Mouse (Mus musculus) heart, embryonic 14.5 days (tissue): ENCODE data around the gene Sept9. TPM values are rescaled to one million over a fixed set of nuclear protein-coding genes. Genes with fewer than 3 reads are reported as not detected.

Experiments
- ATAC-seq: fragments of 200-750 bp; cut with Nextera tagmentation; 2 replicates; pipeline ENCODE4 v1.8.0; 2017; ENCODE audit warnings: low read depth, moderate TSS enrichment; ENCODE audit not compliant: insufficient number of reproducible peaks, insufficient read depth, low FRiP score
- H3K27ac ChIP-seq, 2 experiments: fragments of 200-500 bp in 1 of 2; fragments of 300-500 bp in 1 of 2; sonication (generic) in 1 of 2; replicated peaks in 1 of 2; 2 replicates each; pipeline ENCODE4 v1.5.1; 2012 to 2014; ENCODE audit warnings: low read depth in 2 of 2, low read length in 2 of 2, control low read depth in 1 of 2, mild to moderate bottlenecking in 1 of 2, mixed read lengths in 1 of 2; ENCODE audit not compliant: control insufficient read depth in 1 of 2, insufficient read depth in 1 of 2
- H3K27me3 ChIP-seq: fragments of 300-500 bp; sonication (generic); 2 replicates; pipeline ENCODE4 v1.6.1; 2014; ENCODE audit warnings: mild to moderate bottlenecking, low read length, control low read depth; ENCODE audit not compliant: control insufficient read depth, insufficient read depth
- H3K36me3 ChIP-seq: fragments of 300-500 bp; sonication (generic); 2 replicates; pipeline ENCODE4 v1.6.1; 2014; ENCODE audit warnings: mild to moderate bottlenecking, control low read depth, low read length, mixed read lengths; ENCODE audit not compliant: control insufficient read depth, insufficient read depth
- H3K4me1 ChIP-seq, 2 experiments: fragments of 200-500 bp in 1 of 2; fragments of 300-500 bp in 1 of 2; sonication (generic) in 1 of 2; 2 replicates each; pipeline ENCODE4 v1.6.1; 2012 to 2014; ENCODE audit warnings: low read length in 2 of 2, control low read depth in 1 of 2, mixed read lengths in 1 of 2; ENCODE audit not compliant: control insufficient read depth in 2 of 2, insufficient read depth in 2 of 2
- H3K4me2 ChIP-seq: fragments of 300-500 bp; sonication (generic); 2 replicates; pipeline ENCODE4 v1.6.1; 2014; ENCODE audit warnings: mild to moderate bottlenecking, low read length
- H3K4me3 ChIP-seq, 2 experiments: fragments of 200-500 bp in 1 of 2; fragments of 300-500 bp in 1 of 2; sonication (generic) in 1 of 2; 2 replicates each; pipeline ENCODE4 v1.5.1; 2012 to 2014; ENCODE audit warnings: low read length in 2 of 2, mild to moderate bottlenecking in 2 of 2, control low read depth in 1 of 2, low read depth in 1 of 2, moderate library complexity in 1 of 2; ENCODE audit not compliant: control insufficient read depth in 1 of 2, insufficient read depth in 1 of 2
- H3K9ac ChIP-seq: fragments of 300-500 bp; sonication (generic); 2 replicates; pipeline ENCODE4 v1.6.1; 2014; ENCODE audit warnings: mild to moderate bottlenecking, low read length
- H3K9me3 ChIP-seq: fragments of 300-500 bp; sonication (generic); 2 replicates; pipeline ENCODE4 v1.6.1; 2016; ENCODE audit warnings: low read length, control low read depth; ENCODE audit not compliant: control insufficient read depth
- WGBS: fragments of 180-500 bp; shearing (Covaris S2); extraction: QIAGEN DNeasy Blood & Tissue Kit; methylation state at CpG from one replicate; pipeline ENCODE4 v1.1.7; 2014; 5-methylcytosine and 5-hydroxymethylcytosine counted together
- polyA plus RNA-seq: library from polyadenylated mRNA; unstranded; fragments of >200 nt; fragmentation: Nextera tagmentation; extraction: Ambion mirVana; gene quantifications from 2 replicates; pipeline ENCODE4 v1.2.1, GENCODE M21; 2014

Sept9 gene
- polyA plus RNA-seq, 1 experiment from 2014 or later, result 51.8 TPM

- ATAC-seq, result no peak
- H3K4me2 ChIP-seq, result no peak overlapping the region
- WGBS, result 86% methylated on average over 3 of the region's 3 CpGs
These were observed 97.8 kb downstream of the Sept9 start for GRCm38 (mm10) chr11:117297190-117297829.

DNA sequence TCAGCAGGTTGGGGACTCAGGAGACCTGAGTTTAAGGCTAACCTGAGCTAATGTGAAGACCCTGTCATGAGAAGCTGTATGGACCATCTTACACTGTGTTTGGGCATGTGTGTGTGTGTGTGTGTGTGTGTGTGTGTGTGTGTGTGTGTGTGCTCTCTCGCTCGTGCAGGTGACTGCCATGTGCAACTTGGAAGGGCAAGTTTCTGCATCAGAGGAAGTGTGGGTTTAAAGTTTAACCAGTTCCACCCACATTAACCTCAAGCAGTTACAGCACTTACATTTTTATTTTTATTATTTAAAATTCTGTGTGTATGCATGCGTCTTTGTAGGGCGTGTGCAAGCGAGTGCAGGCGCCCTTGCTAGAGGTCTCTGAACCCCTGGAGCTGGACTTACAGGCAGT, 100.3 kb downstream of the Sept9 start:
- WGBS, result 93% methylated on average over 6 of the region's 6 CpGs

More at GRCm38 (mm10) chr11:117297190-117297829, 97.8 kb downstream of the Sept9 start:
- peaks cover 2% of the 10 kb centered on the region; the same call in 1 of the 2 replicates for H3K36me3 ChIP-seq
- no peaks in the 10 kb centered on the region for H3K27me3 ChIP-seq
- H3K4me3 ChIP-seq, result no peak overlapping the region
- no peak overlapping the region for H3K9ac ChIP-seq
- no peaks in the 10 kb centered on the region for H3K9me3 ChIP-seq
- peaks cover 2 to 10% of the 10 kb centered on the region in 2 experiments; a peak in 3 of 4 replicates for H3K4me1 ChIP-seq
- H3K27ac ChIP-seq, result no peak overlapping the region

GRCm38 (mm10) chr11:117300809-117301208, 101.3 kb downstream of the Sept9 start:
- H3K9me3 ChIP-seq, result no peaks in the 10 kb centered on the region
- no peaks in the 10 kb centered on the region for H3K27me3 ChIP-seq
- H3K4me1 ChIP-seq, result no peaks in the 10 kb centered on the region
- H3K4me2 ChIP-seq, result no peak overlapping the region
- ATAC-seq, result no peak
- H3K36me3 ChIP-seq, result no peaks in the 10 kb centered on the region
- H3K27ac ChIP-seq, result no peak overlapping the region
- 77% methylated on average over 4 of the region's 4 CpGs for WGBS
- H3K9ac ChIP-seq, result no peak overlapping the region
- no peak overlapping the region for H3K4me3 ChIP-seq

More for the DNA sequence above, 100.3 kb downstream of the Sept9 start:
- no peak for ATAC-seq
- Histone ChIP-seq H3K27me3 (no peaks in the 10 kb centered on the region), H3K27ac (no peak overlapping the region), H3K4me3 (no peak overlapping the region), H3K4me2 (no peak overlapping the region), H3K9ac (no peak overlapping the region), H3K4me1 (peaks cover 2 to 10% of the 10 kb centered on the region in 2 experiments; a peak in 3 of 4 replicates), H3K9me3 (no peaks in the 10 kb centered on the region), H3K36me3 (no peaks in the 10 kb centered on the region)

- Histone ChIP-seq H3K4me3 (no peak overlapping the region), H3K4me1 (peaks cover 7 to 8% of the 10 kb centered on the region in 2 experiments), H3K9me3 (no peaks in the 10 kb centered on the region), H3K36me3 (no peaks in the 10 kb centered on the region), H3K27me3 (no peaks in the 10 kb centered on the region), H3K27ac (no peak overlapping the region), H3K4me2 (no peak overlapping the region), H3K9ac (no peak overlapping the region)
- ATAC-seq, result no peak
- 70% methylated on average over 6 of the region's 6 CpGs for WGBS
These were observed 102.3 kb downstream of the Sept9 start for GRCm38 (mm10) chr11:117301716-117302115.

DNA sequence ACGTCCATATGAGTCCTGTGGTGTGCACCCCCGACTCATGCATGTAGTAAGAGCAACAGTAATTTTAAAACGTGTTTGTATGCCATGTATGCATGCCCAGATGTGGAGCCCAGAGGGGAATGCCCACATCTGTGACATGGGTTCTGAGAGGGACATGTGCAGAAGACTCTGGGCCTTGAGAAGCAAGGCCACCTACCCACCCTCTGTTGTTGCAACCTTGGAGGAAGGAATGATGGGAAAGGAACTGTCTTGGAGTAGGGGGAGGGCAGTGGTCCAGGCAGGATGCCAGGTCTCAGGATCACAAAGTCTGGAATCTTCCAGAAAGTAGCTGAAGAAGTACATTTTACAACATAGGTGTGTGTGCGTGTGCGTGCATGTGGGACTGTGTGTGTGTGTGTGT, 102.9 kb downstream of the Sept9 start:
- H3K27ac ChIP-seq, result no peak overlapping the region
- H3K36me3 ChIP-seq, result no peaks in the 10 kb centered on the region

DNA sequence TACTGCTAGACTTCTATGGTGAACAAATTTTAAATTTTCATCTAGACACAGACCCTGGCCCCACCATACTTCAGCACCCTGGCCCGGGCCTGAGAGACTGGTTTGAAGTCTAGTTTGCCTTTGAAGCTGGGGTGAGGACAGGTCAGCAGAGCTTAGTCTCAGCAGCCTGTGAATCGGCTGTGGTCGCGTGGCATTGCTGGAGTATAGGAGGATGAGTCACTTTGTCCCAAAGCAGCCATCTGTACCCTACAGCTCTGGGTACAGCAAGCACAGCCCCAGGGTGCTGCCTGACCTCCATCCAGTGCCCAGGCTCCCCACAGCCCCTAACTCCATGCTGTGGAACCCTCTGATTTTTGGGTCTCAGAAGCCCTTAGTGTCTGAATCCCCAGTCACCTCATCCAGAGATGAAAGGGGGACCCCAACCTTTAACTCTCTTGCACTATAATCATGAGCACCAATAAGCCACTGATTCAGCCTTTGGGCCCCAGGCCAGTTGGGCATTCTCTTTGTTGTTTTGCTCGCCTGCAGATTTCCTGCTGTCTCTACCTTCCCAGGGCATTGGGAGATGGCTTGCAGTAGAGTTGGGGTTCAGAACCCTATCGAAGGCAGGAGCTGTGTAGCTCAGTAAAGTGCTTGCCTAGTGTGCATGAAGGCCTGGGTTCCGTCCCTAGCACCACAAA, 106.2 kb downstream of the Sept9 start:
- no peaks in the 10 kb centered on the region for H3K27me3 ChIP-seq
- no peaks in the 10 kb centered on the region for H3K36me3 ChIP-seq
- peaks cover 36 to 46% of the 10 kb centered on the region in 2 experiments for H3K4me1 ChIP-seq
- no peak for ATAC-seq
- 70% methylated on average over 7 of the region's 7 CpGs for WGBS
- no peak overlapping the region for H3K4me3 ChIP-seq
- H3K9ac ChIP-seq, result no peak overlapping the region
- H3K9me3 ChIP-seq, result no peaks in the 10 kb centered on the region
- no peak overlapping the region for H3K4me2 ChIP-seq
- H3K27ac ChIP-seq, result 0 out of 4 replicates have a peak overlapping the region, but pooled peaks of 1 of the 2 experiments have one; percentile 50

More for the DNA sequence above, 102.9 kb downstream of the Sept9 start:
- WGBS, result 91% methylated on average over 5 of the region's 5 CpGs
- H3K4me1 ChIP-seq, result peaks cover 11 to 14% of the 10 kb centered on the region in 2 experiments
- no peak overlapping the region for H3K9ac ChIP-seq
- ATAC-seq, result no peak
- H3K27me3 ChIP-seq, result no peaks in the 10 kb centered on the region
- H3K4me2 ChIP-seq, result no peak overlapping the region
- H3K9me3 ChIP-seq, result no peaks in the 10 kb centered on the region
- no peak overlapping the region for H3K4me3 ChIP-seq

GRCm38 (mm10) chr11:117306311-117307088, 107.0 kb downstream of the Sept9 start:
- no peak overlapping the region for H3K4me3 ChIP-seq
- H3K4me1 ChIP-seq, result peaks cover 44 to 55% of the 10 kb centered on the region in 2 experiments
- 66% methylated on average over 14 of the region's 14 CpGs for WGBS
- H3K9ac ChIP-seq, result no peak overlapping the region
- peak overlapping the region in 1 of 2 experiments; percentile 50; a peak in 2 of 4 replicates for H3K27ac ChIP-seq
- no peaks in the 10 kb centered on the region for H3K36me3 ChIP-seq
- no peaks in the 10 kb centered on the region for H3K27me3 ChIP-seq
- ATAC-seq, result no peak
- no peak overlapping the region for H3K4me2 ChIP-seq
- no peaks in the 10 kb centered on the region for H3K9me3 ChIP-seq
